Mouse (Mus musculus): ENCODE results near the gene Moap1.
A peak's percentile ranks its signal among the peaks of the same experiment; 100 is the strongest.

The Moap1 gene

DNA sequence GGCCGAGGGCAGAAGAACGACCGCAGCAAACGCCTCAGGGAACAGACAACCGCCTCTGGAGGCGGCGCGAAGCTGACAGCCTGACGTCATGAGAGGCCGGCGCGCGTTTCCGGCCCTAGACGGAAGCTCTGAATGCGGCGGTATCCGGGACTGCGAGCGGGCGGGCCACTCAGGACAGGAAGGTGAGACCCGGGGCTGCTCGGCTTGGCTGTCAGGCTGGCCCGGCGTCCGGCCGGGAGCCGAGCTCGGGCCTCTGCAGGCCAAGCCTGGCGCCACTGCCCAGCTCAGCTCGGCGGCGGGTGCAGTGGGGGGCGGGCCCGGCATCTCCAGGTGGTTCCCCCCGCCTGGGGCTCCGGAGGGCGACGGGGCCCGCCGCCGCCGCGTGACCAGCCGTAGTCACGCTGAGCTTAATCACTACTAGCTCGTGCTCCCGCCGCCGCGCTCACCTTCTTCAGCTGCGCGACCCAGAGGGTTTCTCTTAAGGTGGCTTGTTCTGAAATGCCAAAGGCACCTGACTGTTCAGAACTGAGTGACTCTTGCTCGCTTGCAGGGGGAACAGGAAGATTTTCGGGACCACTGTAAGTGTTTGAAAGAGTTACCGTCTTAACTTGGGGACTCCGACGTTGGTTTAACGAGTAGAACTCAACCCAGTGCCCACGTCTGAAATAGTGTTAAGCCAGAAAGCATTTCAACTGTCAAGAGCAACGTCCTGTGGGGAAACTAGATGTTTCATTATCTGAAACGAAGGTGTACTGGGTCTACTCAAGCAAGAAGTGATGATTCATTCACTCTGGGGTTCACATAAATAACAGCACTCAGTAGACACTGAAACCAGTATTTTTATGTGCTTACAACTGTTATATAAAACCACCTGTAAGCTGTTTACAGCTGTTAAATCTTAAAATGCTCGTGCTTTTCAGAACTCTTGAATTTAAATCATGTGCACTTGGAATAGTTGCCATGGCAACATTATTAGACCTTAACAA lies at the start of gene Moap1, which contains the start of gene Tmem251:
Gene Moap1 (minus strand): TSS at position 73 of the 986 bp plus-strand sequence.
Gene Tmem251 (plus strand): TSS at position 174 of the 986 bp plus-strand sequence.
- peak; percentile 84 for DNase-seq (ENCODE audit: low spot score)

GRCm38 (mm10) chr12:102787927-102788326 lies 44.5 kb upstream of the Moap1 start:
- DNase-seq (ENCODE audit: low spot score), result no peak

GRCm38 (mm10) chr12:102785593-102785985 lies 42.1 kb upstream of the Moap1 start:
- DNase-seq (ENCODE audit: low spot score), result no peak

DNA sequence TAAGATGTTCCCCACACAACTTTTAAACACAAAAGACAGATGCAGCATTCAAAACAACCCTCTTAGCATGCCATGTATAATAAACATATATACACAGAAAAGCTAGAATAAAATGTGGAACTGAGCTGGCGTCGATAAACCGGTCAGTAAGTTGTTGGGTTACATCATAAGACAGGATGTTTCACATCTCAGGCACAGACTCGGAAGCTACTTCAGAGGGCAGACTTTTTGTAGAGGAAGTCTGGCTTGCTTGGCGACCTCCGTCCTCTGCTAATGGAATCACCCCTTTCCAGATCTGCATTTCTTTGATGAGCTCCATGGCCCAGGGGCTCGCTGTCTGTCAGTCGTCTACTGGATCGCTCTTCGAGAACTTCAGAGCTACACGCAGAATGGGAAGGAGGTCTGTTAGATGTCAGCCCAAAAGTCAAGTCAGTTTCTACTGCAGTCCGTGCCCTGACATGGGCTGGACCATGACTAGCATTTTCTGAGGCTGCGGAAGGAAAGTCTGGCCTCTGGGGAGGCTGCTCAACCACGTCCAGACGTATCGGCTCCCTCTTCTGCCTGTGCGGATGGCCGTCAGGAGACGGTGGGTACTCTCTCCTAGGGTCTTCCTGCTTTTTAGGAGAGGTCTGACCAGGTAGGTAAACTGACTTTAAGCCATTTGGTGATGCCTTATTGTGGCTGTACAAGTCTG lies 41.6 kb upstream of the Moap1 start:
- no peak for DNase-seq (ENCODE audit: low spot score)

GRCm38 (mm10) chr12:102782841-102783240 lies 39.4 kb upstream of the Moap1 start:
- no peak for DNase-seq (ENCODE audit: low spot score)

- no peak for DNase-seq (ENCODE audit: low spot score)
Measured at GRCm38 (mm10) chr12:102779452-102779851, 36.0 kb upstream of the Moap1 start.

GRCm38 (mm10) chr12:102778151-102778550 lies 34.7 kb upstream of the Moap1 start:
- DNase-seq (ENCODE audit: low spot score), result no peak

- no peak for DNase-seq (ENCODE audit: low spot score)
Measured at GRCm38 (mm10) chr12:102776035-102776434, 32.6 kb upstream of the Moap1 start.

GRCm38 (mm10) chr12:102772676-102773075 lies 29.2 kb upstream of the Moap1 start:
- DNase-seq (ENCODE audit: low spot score), result no peak

GRCm38 (mm10) chr12:102771601-102772000 lies 28.1 kb upstream of the Moap1 start:
- DNase-seq (ENCODE audit: low spot score), result no peak

- DNase-seq (ENCODE audit: low spot score), result no peak
Measured at GRCm38 (mm10) chr12:102769000-102769399, 25.5 kb upstream of the Moap1 start.

GRCm38 (mm10) chr12:102763696-102764095 lies 20.2 kb upstream of the Moap1 start:
- no peak for DNase-seq (ENCODE audit: low spot score)

GRCm38 (mm10) chr12:102761668-102762067 lies 18.2 kb upstream of the Moap1 start:
- DNase-seq (ENCODE audit: low spot score), result no peak

DNA sequence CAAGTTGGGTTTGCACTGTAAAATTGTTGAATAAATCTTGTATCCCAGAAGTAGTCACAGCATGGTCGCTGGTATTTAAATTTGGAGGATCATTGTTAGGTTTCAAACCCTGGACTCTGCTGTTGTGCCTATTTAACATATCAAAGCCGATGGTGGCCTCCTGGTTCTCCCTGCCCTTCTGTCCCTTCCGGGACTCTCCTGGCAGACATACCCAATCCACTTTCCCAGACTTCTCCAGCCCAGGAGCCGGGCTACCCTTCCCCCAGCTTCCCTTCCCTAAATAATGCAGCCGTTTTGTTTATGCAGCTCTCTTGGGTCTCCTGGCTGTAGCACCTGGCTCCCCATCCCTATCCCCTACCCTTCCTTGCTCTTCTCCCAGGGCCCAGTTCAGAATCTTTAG lies 15.5 kb upstream of the Moap1 start:
- no peak for DNase-seq (ENCODE audit: low spot score)

DNA sequence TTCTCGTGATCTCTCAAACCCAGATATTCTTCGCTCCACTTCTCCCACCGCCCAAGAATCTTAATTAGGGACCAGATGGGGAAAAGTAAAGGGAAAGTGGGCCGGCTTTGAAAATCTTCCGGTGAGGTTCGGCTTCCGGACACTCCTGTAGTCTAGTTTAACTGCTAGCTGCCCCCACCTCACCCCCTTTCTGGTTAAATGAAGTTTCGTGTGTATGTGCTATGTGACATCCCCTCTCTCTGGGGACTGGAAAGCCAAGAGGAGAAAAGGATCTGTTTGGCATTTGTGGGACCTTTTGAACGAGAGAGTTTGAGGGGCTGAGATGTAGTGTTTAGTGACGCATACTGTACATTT lies 14.9 kb upstream of the Moap1 start, which contains the start of gene Gm20604:
Gene Gm20604 (minus strand): TSS at position 270 of the 354 bp plus-strand sequence.
- DNase-seq (ENCODE audit: low spot score), result no peak

DNA sequence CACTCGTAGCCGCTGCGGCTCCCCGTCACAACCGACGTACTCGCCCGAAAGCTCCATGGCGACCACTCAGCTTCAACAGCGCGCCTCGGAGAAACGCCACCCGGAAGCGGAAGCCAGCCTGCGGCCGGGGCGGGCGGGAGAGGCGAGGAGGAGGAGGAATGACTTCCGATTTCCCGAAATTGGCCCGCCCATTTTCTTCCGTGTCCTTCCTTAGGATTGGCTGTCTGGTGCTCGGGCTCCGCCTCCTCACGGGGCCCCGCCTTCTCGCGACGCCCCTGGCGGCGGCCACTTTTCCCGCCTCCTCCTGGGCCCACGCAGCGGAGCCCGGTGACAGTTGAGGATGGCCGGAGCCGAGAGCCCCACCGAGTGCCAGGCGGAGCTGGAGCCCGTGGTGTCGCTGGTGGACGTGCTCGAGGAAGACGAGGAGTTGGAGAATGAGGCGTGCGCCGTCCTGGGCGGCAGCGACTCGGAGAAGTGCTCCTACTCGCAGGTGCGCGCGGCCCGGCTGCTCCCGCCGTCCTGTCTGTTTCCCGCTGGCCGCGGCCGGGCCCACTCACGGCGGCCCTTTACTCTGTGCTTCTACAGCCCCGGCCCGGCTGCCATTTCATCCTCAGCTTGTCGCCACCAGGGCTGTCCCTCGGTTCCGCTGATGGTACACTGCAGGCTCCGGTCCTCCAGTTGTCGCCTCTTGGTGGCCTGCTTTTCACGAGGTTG lies 14.4 kb upstream of the Moap1 start, which contains the start of the genes Gm28051, Gon7 and Ubr7:
Gene Gm28051 (minus strand): TSS at position 77 of the 714 bp plus-strand sequence.
Gene Gon7 (minus strand): TSS at position 115 of the 714 bp plus-strand sequence.
Gene Ubr7 (plus strand): TSS at position 279 of the 714 bp plus-strand sequence.
- peak; percentile 93 for DNase-seq (ENCODE audit: low spot score)

GRCm38 (mm10) chr12:102757055-102757688 lies 13.7 kb upstream of the Moap1 start:
- DNase-seq (ENCODE audit: low spot score), result no peak

DNA sequence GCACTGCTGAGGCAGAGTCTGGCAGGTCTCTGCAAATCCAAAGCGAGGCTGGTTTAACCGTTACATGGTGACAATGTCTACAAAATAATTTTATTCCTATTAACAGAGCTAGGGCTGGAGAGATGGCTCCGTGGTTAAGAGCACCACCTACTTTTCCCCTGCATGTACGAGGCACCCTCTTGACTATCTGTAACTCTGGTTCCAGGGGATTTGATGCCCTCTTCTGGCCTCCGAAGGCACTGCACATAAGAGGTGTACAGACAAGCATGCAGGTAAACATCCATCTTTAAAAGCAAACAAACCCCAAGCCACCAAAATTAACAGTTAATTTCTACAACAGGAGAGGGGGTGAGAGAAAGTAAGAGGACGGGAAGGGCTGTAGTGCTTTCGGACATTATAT lies 12.8 kb upstream of the Moap1 start:
- DNase-seq (ENCODE audit: low spot score), result peak; percentile 55

DNA sequence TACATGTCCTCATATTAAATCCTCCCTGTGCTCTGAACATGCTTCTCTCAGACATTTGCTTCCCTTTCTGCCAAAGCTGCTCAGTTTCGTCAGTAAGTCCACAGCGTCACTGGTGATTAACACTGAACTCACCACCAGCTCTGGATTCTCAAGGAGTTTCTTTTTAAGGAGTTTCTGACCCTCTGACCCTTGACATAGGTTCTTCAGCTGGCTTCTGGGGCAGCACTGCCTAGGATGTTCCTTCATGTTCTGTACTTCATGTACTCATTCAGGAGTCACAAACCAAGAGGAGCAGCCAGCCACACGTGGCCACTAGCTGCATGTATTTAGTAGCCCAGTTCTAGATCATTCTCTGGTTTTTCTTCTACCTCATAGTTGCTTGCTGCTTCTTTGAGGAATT lies 4.8 kb upstream of the Moap1 start:
- no peak for DNase-seq (ENCODE audit: low spot score)

DNA sequence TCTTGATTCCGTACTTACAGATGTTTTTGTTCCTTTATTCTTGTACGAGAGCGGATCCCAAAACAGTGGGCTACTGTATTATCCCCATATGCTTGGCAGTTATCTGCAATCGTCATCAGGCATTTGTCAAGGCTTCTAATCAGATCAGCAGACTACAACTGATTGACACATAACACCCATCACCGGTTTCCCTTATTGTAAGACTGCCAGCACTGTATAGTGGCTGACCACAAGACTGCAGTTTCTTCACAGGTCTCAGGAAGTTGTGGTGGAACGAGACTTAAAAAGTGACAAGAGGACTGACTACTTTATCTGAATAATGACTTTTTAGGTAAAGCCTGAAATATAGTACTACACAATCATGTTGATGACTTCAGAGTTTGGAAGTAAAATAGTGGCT lies 1.4 kb upstream of the Moap1 start:
- DNase-seq (ENCODE audit: low spot score), result no peak

GRCm38 (mm10) chr12:102743036-102743588 lies 349 bp downstream of the Moap1 start:
- DNase-seq (ENCODE audit: low spot score), result no peak

Data from spleen, adult 12 weeks (tissue).